Mouse (Mus musculus) megakaryocyte, adult 5-6 weeks (primary cell): ENCODE measurements around the gene Ccn5. TPM values are rescaled to one million over a fixed set of nuclear protein-coding genes. Genes with fewer than 3 reads are reported as not detected.

Experiments used
- ATAC-seq: 2 replicates; pipeline ENCODE4 v1.8.0; 2016; ENCODE audit warnings: mild to moderate bottlenecking, inconsistent platforms; ENCODE audit not compliant: poor library complexity, severe bottlenecking
- total RNA-seq, 2 experiments: library from RNA; stranded (forward) in 1 of 2; stranded (reverse) in 1 of 2; fragments of 153-499, 151-499 nt in 1 of 2; fragments of 221-1000, 200-1000 nt in 1 of 2; gene quantifications; 2 replicates each; pipeline versions ENCODE4 v1.2.3 to v1.2.4; 2015 to 2017

Gene Ccn5
- total RNA-seq, 2 experiments from 2014 or later: 0.59 TPM; not detected in 1

DNA sequence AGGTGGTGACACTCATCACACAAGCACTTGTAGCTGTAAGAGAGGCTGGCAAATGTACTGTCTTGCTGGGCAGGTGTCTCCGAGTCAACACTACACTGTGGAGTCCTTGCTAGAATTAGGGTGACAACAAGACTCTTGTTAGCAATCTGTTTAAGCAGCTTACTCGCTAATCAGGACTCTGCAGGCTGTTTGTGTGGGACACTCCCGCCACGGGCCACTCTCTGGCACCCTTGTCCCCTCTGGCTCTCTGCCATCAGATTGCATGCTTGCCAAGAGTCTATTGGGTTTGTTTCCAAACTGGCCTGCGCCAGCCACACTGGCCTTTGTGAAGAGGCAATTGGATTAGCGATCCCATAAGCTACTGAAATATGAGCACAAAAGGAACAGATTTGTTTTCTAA, 18.9 kb downstream of the Ccn5 start:
- ATAC-seq: no peak

GRCm38 (mm10) chr2:163842043-163842442, 21.4 kb downstream of the Ccn5 start:
- no peak for ATAC-seq

DNA sequence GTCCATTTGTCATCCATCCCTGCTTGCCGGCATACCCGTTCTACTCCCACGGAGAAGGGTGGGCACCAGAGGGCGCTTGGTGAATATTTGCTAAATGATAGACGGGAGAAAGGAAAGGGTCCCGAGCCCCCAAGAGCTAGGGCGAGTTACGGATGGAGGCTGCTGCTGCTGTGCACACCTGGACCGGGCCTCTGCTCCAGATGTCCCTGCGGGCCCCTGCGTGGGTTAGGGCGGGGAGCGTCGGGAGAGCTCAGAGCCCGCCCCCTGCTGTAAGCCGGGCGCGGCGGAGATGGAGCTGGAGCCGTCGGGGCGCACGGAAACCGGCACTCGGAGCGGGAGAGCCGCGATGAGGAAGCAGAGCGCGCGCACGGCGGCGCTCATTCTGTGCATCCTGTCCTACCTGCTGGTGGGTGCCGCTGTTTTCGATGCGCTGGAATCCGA, 32.8 kb downstream of the Ccn5 start, which contains the start of gene Kcnk15:
Gene Kcnk15 (plus strand): TSS at position 191 of the 441 bp plus-strand sequence.
- no peak for ATAC-seq

DNA sequence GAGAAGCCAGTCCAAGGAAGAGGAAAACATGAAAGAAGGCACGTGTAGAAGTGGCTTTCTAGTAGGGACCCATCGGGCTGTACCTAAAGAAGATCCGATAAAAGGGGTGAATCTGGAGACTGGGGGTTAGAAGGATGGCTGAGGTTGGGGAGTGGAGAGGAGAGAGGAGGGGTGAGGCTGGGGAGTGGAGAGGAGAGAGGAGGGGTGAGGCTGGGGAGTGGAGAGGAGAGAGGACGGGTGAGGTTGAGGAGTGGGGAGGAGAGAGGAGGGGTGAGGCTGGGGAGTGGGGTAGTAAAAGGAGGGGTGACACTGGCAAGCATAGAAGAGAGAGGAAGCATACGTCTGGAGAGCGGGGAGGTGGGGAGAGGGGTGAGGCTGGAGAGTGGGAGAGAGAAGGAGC, 36.6 kb downstream of the Ccn5 start:
- ATAC-seq: no peak

- ATAC-seq: peak; percentile 38; the same call in 1 of the 2 replicates
Observed at GRCm38 (mm10) chr2:163858254-163858947, 37.7 kb downstream of the Ccn5 start.

DNA sequence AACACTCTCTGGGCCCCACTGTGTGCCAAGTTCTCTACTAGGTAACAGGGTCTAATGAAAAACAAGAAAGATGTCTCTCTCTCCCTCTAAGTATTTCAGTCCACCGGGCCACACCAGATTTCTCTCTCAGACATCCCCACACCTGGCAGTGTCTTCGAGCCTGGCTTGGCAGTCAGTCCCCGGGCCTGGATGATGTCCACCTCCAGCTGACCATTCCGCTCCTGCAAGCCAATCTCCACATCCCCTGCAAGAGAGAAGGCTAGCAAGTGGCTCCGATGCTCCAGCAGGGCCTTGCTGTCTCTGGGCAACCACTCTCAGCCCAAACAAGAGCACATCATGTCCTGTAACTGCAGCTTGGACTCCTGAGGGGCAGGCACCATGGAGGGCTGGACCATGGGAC, 44.6 kb downstream of the Ccn5 start:
- ATAC-seq: no peak

- no peak for ATAC-seq
Observed at GRCm38 (mm10) chr2:163866061-163866460, 45.4 kb downstream of the Ccn5 start.

DNA sequence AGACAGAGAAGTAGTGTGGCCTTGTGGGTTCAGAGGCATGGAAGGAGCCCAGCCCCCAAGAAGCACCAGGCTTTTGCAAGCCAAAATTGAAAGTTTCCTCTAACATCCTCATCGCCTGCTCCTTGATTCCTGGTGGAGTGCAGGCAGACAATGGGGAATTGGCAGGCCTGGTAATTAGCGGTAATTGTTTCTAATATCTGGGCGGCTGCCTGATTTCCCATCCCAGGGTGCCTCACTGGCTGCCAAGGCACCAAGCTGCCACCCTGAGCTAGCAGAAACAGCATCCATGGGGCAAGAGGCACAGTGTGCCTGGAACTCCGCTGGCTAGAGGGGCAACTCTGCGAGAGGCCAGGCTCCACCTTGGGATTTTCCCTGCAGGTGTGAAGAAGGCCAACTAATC, 49.1 kb downstream of the Ccn5 start:
- no peak for ATAC-seq

DNA sequence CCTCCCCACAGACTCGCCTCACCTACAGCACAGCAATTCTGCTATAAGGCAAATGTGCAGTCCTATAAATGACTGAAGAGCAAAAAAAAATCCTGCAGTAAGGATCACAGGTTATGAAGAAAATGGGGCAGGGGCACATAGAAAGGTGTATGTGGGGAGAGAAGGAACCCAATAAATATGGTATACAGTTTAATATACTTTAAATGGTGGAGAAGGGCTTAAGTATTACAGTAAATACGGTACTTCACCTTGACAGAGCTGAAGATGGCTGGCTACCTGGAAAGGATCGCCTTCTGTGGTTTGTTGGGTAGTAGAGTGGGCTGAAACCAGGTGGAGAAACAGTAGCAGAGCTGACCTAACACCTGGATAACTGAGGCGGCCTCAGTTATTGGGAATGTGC, 50.6 kb downstream of the Ccn5 start:
- ATAC-seq: no peak

DNA sequence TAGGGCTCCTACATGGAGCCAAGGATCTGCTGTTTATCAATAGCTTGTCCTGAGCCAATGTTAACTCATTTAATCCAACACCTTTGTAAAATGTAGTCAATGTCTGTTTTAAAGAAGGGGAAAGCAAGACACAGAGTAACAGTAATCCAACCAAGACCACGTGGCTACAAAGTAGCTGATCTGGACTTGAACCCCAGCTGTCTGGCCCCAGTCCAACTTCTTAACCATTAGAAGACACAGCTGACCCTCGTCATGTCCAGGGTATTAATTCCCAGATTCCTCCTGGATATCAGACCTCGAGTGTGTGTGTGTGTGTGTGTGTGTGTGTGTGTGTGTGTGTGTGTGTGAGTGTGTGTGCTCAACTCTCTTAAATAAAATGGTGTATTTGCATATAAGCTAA, 51.2 kb downstream of the Ccn5 start:
- no peak for ATAC-seq

- ATAC-seq: no peak
Observed at GRCm38 (mm10) chr2:163874877-163875276, 54.2 kb downstream of the Ccn5 start.

GRCm38 (mm10) chr2:163875484-163875883, 54.8 kb downstream of the Ccn5 start:
- no peak for ATAC-seq

GRCm38 (mm10) chr2:163876830-163877498, 56.3 kb downstream of the Ccn5 start:
- no peak for ATAC-seq

- no peak for ATAC-seq
Observed at GRCm38 (mm10) chr2:163880891-163881290, 60.2 kb downstream of the Ccn5 start.

Other genes starting within 250 kb of the Ccn5 start
- 12.6 and 16.6 TPM in 2 replicates for gene Ttpal, start 218.5 kb upstream of the Ccn5 start, total RNA-seq (2015)
- 8.8 and 14.4 TPM in 2 replicates for gene Ttpal, start 218.5 kb upstream of the Ccn5 start, total RNA-seq (2017)
- gene Serinc3, start 175.7 kb upstream of the Ccn5 start, total RNA-seq (2015): 797 and 809 TPM in 2 replicates
- 623 and 641 TPM in 2 replicates for gene Serinc3, start 175.7 kb upstream of the Ccn5 start, total RNA-seq (2017)
- 47.7 and 50.9 TPM in 2 replicates for gene Pkig, start 162.5 kb upstream of the Ccn5 start, total RNA-seq (2015)
- gene Pkig, start 162.5 kb upstream of the Ccn5 start, total RNA-seq (2017): 36.8 and 55.2 TPM in 2 replicates
- gene Ada, start 70.6 kb upstream of the Ccn5 start, total RNA-seq (2015): 3.7 and 5.3 TPM in 2 replicates
- 6.1 and 7.6 TPM in 2 replicates for gene Ada, start 70.6 kb upstream of the Ccn5 start, total RNA-seq (2017)
- gene Kcnk15, start 32.8 kb downstream of the Ccn5 start, total RNA-seq (2015): not detected in 2 replicates
- gene Kcnk15, start 32.8 kb downstream of the Ccn5 start, total RNA-seq (2017): not detected in 2 replicates
- gene Rims4, start 97.8 kb downstream of the Ccn5 start, total RNA-seq (2015): not detected in 2 replicates
- not detected in 2 replicates for gene Rims4, start 97.8 kb downstream of the Ccn5 start, total RNA-seq (2017)
- gene Ywhab, start 174.1 kb downstream of the Ccn5 start, total RNA-seq (2015): 176 and 197 TPM in 2 replicates
- 73.5 and 93.5 TPM in 2 replicates for gene Ywhab, start 174.1 kb downstream of the Ccn5 start, total RNA-seq (2017)
- gene Pabpc1l, start 204.6 kb downstream of the Ccn5 start, total RNA-seq (2015): 12.9 and 19.1 TPM in 2 replicates
- gene Pabpc1l, start 204.6 kb downstream of the Ccn5 start, total RNA-seq (2017): 2.5 and 4.8 TPM in 2 replicates
- gene Stk4, start 249.5 kb downstream of the Ccn5 start, total RNA-seq (2015): 227 and 248 TPM in 2 replicates
- 185 and 193 TPM in 2 replicates for gene Stk4, start 249.5 kb downstream of the Ccn5 start, total RNA-seq (2017)